Mouse (Mus musculus) A20 (cell line): ENCODE measurements around the gene Rnf141.

Experiments
- DNase-seq: peaks from one replicate; pipeline ENCODE4 v3.0.0-alpha.2; 2011; ENCODE audit warnings: low read depth, low spot score

Gene Rnf141

GRCm38 (mm10) chr7:110796367-110797051 lies 47.7 kb downstream of the Rnf141 start:
- peak; percentile 88 for DNase-seq

GRCm38 (mm10) chr7:110794722-110795121 lies 49.5 kb downstream of the Rnf141 start:
- DNase-seq: no peak

GRCm38 (mm10) chr7:110792834-110793233 lies 51.4 kb downstream of the Rnf141 start:
- no peak for DNase-seq

GRCm38 (mm10) chr7:110792201-110792600 lies 52.1 kb downstream of the Rnf141 start:
- DNase-seq: no peak

GRCm38 (mm10) chr7:110790878-110791277 lies 53.4 kb downstream of the Rnf141 start:
- no peak for DNase-seq

GRCm38 (mm10) chr7:110787310-110787709 lies 56.9 kb downstream of the Rnf141 start:
- no peak for DNase-seq

GRCm38 (mm10) chr7:110785741-110786146 lies 58.5 kb downstream of the Rnf141 start:
- DNase-seq: no peak

GRCm38 (mm10) chr7:110784965-110785364 lies 59.3 kb downstream of the Rnf141 start:
- no peak for DNase-seq

GRCm38 (mm10) chr7:110782845-110783478 lies 61.3 kb downstream of the Rnf141 start:
- no peak for DNase-seq

- no peak for DNase-seq
Measured at GRCm38 (mm10) chr7:110782135-110782534, 62.1 kb downstream of the Rnf141 start.

- no peak for DNase-seq
Measured at GRCm38 (mm10) chr7:110781231-110781711, 63.0 kb downstream of the Rnf141 start.

- DNase-seq: no peak
Measured at GRCm38 (mm10) chr7:110780520-110780919, 63.7 kb downstream of the Rnf141 start.

- no peak for DNase-seq
Measured at GRCm38 (mm10) chr7:110779605-110780111, 64.6 kb downstream of the Rnf141 start.

- DNase-seq: no peak
Measured at GRCm38 (mm10) chr7:110778933-110779332, 65.3 kb downstream of the Rnf141 start.

- no peak for DNase-seq
Measured at GRCm38 (mm10) chr7:110777146-110778001, 66.9 kb downstream of the Rnf141 start.

- no peak for DNase-seq
Measured at GRCm38 (mm10) chr7:110774674-110775073, 69.6 kb downstream of the Rnf141 start.

GRCm38 (mm10) chr7:110774077-110774476 lies 70.2 kb downstream of the Rnf141 start:
- no peak for DNase-seq

- peak; percentile 58 for DNase-seq
Measured at GRCm38 (mm10) chr7:110773204-110774002, 70.9 kb downstream of the Rnf141 start.

- DNase-seq: no peak
Measured at GRCm38 (mm10) chr7:110772343-110772742, 71.9 kb downstream of the Rnf141 start.

GRCm38 (mm10) chr7:110770949-110771348 lies 73.3 kb downstream of the Rnf141 start:
- no peak for DNase-seq

GRCm38 (mm10) chr7:110769094-110769493 lies 75.2 kb downstream of the Rnf141 start:
- no peak for DNase-seq
